27 mouse cellular contexts compared by ENCODE assay signal in the genomic region with DNA sequence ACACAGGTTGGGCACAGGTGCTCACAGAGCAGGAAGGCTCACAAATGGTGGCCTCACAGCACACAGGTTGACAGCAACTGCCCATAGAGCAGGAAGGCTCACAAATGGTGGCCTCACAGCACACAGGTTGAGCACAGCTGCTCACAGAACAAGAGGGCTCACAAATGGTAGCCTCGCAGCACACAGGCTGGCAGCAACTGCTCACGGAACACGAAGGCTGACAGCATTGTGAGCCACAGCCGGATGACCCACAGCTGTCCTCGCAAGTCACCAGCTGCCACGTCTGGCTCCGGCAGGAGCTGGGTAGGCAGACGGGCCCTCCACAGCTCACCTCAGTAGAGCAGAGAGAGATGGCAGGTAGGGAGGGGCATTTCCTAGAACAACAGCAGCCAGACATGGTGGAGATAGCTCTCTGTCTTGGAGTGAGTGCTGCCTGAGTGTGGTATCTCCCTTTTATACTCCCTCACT. TPM values are rescaled to one million over a fixed set of nuclear protein-coding genes. Genes with fewer than 3 reads are reported as not detected.
DNase-seq lines count a peak whose midpoint lies in the region; ATAC-seq and TF ChIP-seq lines count a peak whose summit lies in the region.
"Had no signal": no experiment of that assay in that cellular context is flagged by ENCODE, and none has a peak within 500 bp of the region (broad histone marks: within the 10 kb centered on the region; RNA-seq: fewer than 3 reads in every experiment).

A gene (minus strand): TSS at position 418 of the 468 bp plus-strand sequence.

- 71% methylated on average over 8 of the region's 8 CpGs for WGBS in cerebellum, adult 2 months
- 87% methylated on average over 8 of the region's 8 CpGs for WGBS in midbrain, embryonic 15.5 days
- WGBS in midbrain, embryonic 10.5 days, result 88% methylated on average over 8 of the region's 8 CpGs

- H3K9me3 ChIP-seq in midbrain, embryonic 15.5 days, result no peaks in the 10 kb centered on the region
- no peaks in the 10 kb centered on the region for H3K9me3 ChIP-seq in midbrain, embryonic 10.5 days (replicated peaks)
- H3K9me3 ChIP-seq: embryonic facial prominence, embryonic 13.5 days; limb, embryonic 12.5 days; liver, embryonic 15.5 days; midbrain, embryonic 12.5 days; neural tube, embryonic 12.5 days had no signal

- no peak within 1 kb of the TSS for H3K4me3 ChIP-seq in cerebellum, adult 2 months (replicated peaks; ENCODE audit: insufficient read depth, low read depth, low read length)
- no peak within 1 kb of the TSS for H3K4me3 ChIP-seq in midbrain, embryonic 15.5 days
- H3K4me3 ChIP-seq in midbrain, embryonic 10.5 days, result no peak within 1 kb of the TSS
- H3K4me3 ChIP-seq: embryonic facial prominence, embryonic 13.5 days; limb, embryonic 12.5 days; liver, embryonic 15.5 days; midbrain, embryonic 12.5 days; neural tube, embryonic 12.5 days had no signal

- intact Hi-C loops in gastrocnemius, postnatal 14 days (cut with DNase I; ENCODE audit: low total_unique reads), result no loop called here

- no peak for DNase-seq in cerebellum, adult 2 months
- no peak for DNase-seq in cerebellum, adult 11 months
- peak; percentile 15 for DNase-seq in gastrocnemius, postnatal 14 days
- DNase-seq in gastrocnemius, postnatal 4 days (ENCODE audit: low spot score in 2 of 2), result no peak
- DNase-seq in midbrain, embryonic 10.5 days (ENCODE audit: low spot score), result no peak
- DNase-seq in adrenal gland, postnatal 4 days (ENCODE audit: low spot score in 2 of 2), result no peak
- no peak for DNase-seq in testis, postnatal 10 days (ENCODE audit: low spot score)
- DNase-seq: kidney, adult 9 months; lung, postnatal 10 days had no signal

- H3K36me3 ChIP-seq in midbrain, embryonic 15.5 days (replicated peaks), result no peaks in the 10 kb centered on the region
- no peaks in the 10 kb centered on the region for H3K36me3 ChIP-seq in midbrain, embryonic 10.5 days
- H3K36me3 ChIP-seq: embryonic facial prominence, embryonic 13.5 days; limb, embryonic 12.5 days; liver, embryonic 15.5 days; midbrain, embryonic 12.5 days; neural tube, embryonic 12.5 days had no signal

- TF ChIP-seq CTCF in cerebellum, adult 2 months (IDR thresholded peaks at IDR 0.05; ENCODE audit: borderline replicate concordance, insufficient read depth, low read depth, low read length), result no peak

- ATAC-seq in midbrain, embryonic 15.5 days (replicated peaks), result no peak
- ATAC-seq: activated CD4-positive, CD25-positive, alpha-beta regulatory T cell, adult 4 months; inflammation-experienced regulatory T-cells, adult 6 months had no signal

- peaks cover 15% of the 10 kb centered on the region for H3K4me1 ChIP-seq in cerebellum, adult 2 months (ENCODE audit: control insufficient read depth, insufficient read depth, low read length)
- H3K4me1 ChIP-seq in midbrain, embryonic 15.5 days, result no peaks in the 10 kb centered on the region
- H3K4me1 ChIP-seq in midbrain, embryonic 10.5 days, result no peaks in the 10 kb centered on the region
- H3K4me1 ChIP-seq: embryonic facial prominence, embryonic 13.5 days; limb, embryonic 12.5 days; liver, embryonic 15.5 days; midbrain, embryonic 12.5 days; neural tube, embryonic 12.5 days had no signal

- no peak within 1 kb of the TSS for H3K4me2 ChIP-seq in midbrain, embryonic 15.5 days
- H3K4me2 ChIP-seq: embryonic facial prominence, embryonic 13.5 days; limb, embryonic 12.5 days; liver, embryonic 15.5 days; midbrain, embryonic 12.5 days; neural tube, embryonic 12.5 days had no signal

- TF ChIP-seq POLR2A in cerebellum, adult 2 months (IDR thresholded peaks at IDR 0.05; ENCODE audit: borderline replicate concordance, insufficient read depth, low read length), result no peak

- H3K9ac ChIP-seq in midbrain, embryonic 15.5 days, result no peak within 1 kb of the TSS
- H3K9ac ChIP-seq: embryonic facial prominence, embryonic 13.5 days; limb, embryonic 12.5 days; liver, embryonic 15.5 days; midbrain, embryonic 12.5 days; neural tube, embryonic 12.5 days had no signal

- no peaks in the 10 kb centered on the region for H3K27me3 ChIP-seq in cerebellum, adult 2 months (ENCODE audit: control insufficient read depth, insufficient read depth, low read length)
- H3K27me3 ChIP-seq in midbrain, embryonic 15.5 days (replicated peaks), result no peaks in the 10 kb centered on the region
- no peaks in the 10 kb centered on the region for H3K27me3 ChIP-seq in midbrain, embryonic 10.5 days (ENCODE audit: low read depth, poor library complexity, severe bottlenecking)
- H3K27me3 ChIP-seq: liver, embryonic 15.5 days; midbrain, embryonic 12.5 days; neural tube, embryonic 12.5 days had no signal

- H3K27ac ChIP-seq in cerebellum, adult 2 months (ENCODE audit: insufficient read depth, low read length), result peak within 1 kb of the TSS; percentile 26
- H3K27ac ChIP-seq in midbrain, embryonic 15.5 days, result peak within 1 kb of the TSS; percentile 60
- no peak within 1 kb of the TSS; the same call in 1 of the 2 replicates for H3K27ac ChIP-seq in midbrain, embryonic 10.5 days (replicated peaks)
- H3K27ac ChIP-seq: embryonic facial prominence, embryonic 13.5 days; limb, embryonic 12.5 days; liver, embryonic 15.5 days; midbrain, embryonic 12.5 days; neural tube, embryonic 12.5 days had no signal

RNA-seq across cellular contexts. Expression of the gene that starts here (rescaled TPM):
- not detected in 2 replicates for polyA plus RNA-seq in cerebellum, adult 2 months (2012; rRNA removed)
- not detected for total RNA-seq in gastrocnemius, postnatal 14 days (2021)
- not detected for total RNA-seq in gastrocnemius, postnatal 4 days (2021)
- not detected in 2 replicates for polyA plus RNA-seq in midbrain, embryonic 15.5 days (2015; fragmentation: Nextera tagmentation; extraction: Ambion mirVana)
- polyA plus RNA-seq in midbrain, embryonic 10.5 days (2016; fragmentation: Nextera tagmentation; extraction: Ambion mirVana), result not detected in 2 replicates
- total RNA-seq in adrenal gland, postnatal 4 days (2021), result not detected
- total RNA-seq: adrenal gland, postnatal 36 days; CH12.LX; common myeloid progenitor, adult 5-6 weeks; heart, adult 18-20 months; left cerebral cortex, adult 18-20 months had no signal
- polyA plus RNA-seq: activated CD4-positive, CD25-positive, alpha-beta regulatory T cell, adult 4 months; embryonic facial prominence, embryonic 13.5 days; heart, embryonic 16.5 days; inflammation-experienced regulatory T-cells, adult 6 months; large intestine, adult 2 months; limb, embryonic 12.5 days; liver, embryonic 15.5 days; midbrain, embryonic 12.5 days; neural tube, embryonic 12.5 days; small intestine, adult 2 months; stomach, embryonic 14.5 days; thymus, postnatal 0 days had no signal

Comparison
In these comparisons a context has a peak if more than half of its experiments do, and no peak if none do; other contexts are left out.
1. Peak in DNase-seq in gastrocnemius, postnatal 14 days; RNA of the gene not detected or under 1 TPM.